Mouse (Mus musculus) ovary, postnatal 14 days (tissue): Measurements from ENCODE around the gene Siah3.
"Not testable (repeated sequence)": the region's sequence is repeated elsewhere in the genome, so short reads cannot be mapped to it uniquely, and the experiment has no call there.

Experiments
- DNase-seq: peaks from one replicate; pipeline ENCODE4 v3.0.0; 2022; ENCODE audit warnings: low spot score

Siah3 gene

DNA sequence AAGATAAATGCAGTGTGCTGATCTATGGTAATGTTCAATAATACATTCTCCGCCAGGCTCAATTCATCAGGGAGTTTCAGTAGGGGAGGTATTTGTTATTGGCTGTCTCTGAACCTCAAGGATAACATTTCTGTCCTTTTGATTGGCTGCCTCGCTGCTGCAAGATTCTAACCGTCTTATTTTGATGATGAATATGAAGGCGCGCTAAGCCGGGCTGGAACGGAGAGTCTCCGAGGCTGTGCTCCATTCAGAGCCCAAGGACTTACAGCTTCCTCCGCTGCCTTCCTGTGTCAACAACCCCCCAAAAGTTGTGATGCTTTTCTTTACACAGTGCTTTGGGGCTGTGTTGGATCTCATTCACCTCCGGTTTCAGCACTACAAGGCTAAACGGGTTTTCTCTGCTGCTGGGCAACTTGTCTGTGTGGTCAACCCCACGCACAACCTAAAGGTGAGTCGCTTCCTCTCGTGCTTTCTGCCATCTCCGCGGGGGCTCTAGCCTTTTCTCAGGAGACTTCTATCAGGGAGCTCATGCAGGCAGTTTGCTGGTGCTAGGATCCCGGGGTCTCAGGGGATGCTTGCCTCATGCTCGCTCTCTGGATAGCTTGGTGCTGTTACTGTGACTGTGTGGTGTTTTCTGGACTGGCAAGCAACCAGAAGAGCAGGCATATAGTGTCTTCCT, at the start of gene Siah3:
Gene Siah3, plus strand, starts transcription at position 240 of the 679 bp plus-strand sequence.
- DNase-seq: no peak

DNA sequence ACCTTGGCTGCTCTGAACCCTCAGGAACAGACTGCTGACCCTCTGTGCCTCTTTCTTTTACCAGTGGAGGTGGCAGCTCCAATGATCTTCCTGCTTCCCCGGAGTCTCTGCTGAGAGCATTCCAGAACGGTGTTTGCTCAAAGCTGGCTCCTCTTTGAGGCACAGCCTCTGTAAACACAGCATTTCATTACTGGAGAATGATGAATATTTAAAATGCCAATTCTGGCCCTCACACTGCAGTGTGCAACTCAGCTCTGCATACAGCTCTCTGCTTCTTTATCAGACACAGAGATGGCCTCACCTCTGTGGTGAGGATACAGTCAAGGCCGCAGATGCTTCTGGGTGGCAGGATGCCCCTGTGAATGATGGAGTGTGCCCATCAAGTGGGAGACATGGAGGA, 46.0 kb upstream of the Siah3 start:
- no peak for DNase-seq

DNA sequence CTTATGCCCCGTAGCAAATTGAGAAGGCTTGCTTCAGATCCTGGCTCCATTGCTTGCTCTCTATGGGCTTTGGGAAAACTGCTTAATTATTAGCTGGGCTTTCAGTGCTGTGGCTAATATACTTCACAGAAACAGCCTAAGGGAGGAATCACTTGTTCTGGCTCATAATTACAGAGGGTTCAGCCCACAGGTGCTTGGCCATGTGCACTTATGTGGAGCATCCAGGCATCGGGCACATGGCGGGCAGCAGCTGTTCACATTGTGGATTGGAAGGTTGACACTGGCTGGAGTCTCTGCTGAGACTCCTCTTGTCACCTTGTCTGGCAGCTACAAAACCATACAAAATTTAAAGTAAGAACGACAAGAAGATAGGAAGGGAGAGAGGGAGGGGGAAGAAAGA, 45.4 kb upstream of the Siah3 start:
- DNase-seq: no peak

DNA sequence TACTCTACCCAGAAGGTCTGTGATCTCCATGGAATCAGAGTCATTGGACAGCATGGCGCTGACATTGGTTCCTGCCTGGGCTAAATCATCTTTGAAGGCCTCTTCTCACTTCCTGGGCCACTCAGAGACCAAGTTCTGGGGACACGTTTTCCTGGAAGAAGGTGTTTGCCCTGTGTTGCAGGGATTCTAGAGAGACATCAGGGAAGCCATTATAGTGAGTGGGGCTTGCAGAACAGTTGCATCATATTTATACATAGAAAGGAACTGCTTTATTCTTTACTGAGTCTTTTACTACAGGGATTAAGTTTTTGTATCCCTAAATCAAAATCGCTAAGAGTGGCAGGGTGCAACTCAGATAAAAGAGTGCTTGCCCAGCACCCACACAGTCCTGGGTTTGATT, 37.1 kb upstream of the Siah3 start:
- no peak for DNase-seq

DNA sequence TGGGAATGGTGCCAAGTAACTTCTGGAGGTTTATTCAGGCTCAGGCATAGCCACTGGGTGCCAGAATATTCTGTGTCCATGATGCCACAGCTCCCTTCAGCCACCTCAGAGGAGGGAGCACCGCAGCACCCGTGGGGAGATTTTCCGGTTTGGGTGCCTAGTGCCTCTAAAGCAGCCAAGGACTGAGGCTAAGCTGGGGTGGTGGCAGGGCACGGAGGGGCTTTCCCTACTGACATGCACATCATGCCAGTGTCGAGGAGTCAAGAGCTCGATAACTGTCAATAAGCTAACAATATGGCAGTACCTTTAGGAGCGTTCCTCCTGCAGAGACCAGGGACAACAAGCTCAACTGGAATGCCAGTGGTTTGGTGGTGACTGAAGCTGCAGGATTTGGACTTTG, 35.9 kb upstream of the Siah3 start:
- DNase-seq: no peak

DNA sequence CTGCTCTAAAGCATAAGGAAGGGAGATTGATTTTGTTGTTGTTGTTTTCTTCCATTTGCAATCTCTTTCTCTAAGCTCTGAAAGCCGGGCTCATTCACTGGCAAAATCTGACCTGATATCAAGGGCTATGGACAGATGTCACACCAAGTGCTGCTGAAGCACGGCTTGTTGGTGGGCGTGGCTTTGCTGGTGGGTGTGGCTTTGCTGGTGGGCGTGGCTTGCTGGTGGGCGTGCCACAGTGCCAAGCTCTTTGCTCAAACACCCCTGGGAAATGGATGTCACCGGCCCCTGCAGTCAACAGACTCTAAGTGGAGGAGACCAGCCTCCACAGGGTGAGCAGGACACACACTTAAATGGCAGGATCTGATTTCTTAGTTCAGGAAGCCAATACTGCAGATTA, 35.0 kb upstream of the Siah3 start:
- no peak for DNase-seq

DNA sequence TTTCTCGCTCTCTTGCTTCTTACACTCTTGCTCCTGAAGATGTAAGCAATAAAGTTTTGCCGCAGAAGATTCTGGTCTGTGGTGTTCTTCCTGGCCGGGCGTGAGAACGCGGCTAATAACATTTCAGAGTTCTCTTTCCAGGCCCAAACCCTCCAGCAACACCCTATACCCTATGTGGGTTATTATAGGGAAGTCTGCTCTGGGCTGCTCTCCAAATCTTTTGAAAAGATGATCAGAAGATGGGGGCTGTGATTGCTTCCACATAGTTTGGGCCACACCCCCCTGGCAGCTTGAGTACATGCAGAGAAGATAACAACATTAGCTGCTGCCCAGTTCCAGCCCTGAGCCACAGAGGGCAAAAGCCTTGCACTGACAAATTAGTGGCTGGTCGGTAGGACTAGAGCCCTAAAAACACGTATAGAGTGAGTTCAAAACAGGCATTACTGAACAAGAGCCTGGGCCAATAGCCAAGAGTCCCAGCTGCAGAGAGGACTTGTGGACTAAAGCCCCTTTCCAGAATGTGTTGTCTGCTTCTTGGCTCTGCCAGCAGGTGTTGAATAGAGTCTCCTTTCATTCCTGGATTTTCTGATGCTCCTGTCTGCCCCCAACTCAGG, 24.5 kb upstream of the Siah3 start:
- no peak for DNase-seq

DNA sequence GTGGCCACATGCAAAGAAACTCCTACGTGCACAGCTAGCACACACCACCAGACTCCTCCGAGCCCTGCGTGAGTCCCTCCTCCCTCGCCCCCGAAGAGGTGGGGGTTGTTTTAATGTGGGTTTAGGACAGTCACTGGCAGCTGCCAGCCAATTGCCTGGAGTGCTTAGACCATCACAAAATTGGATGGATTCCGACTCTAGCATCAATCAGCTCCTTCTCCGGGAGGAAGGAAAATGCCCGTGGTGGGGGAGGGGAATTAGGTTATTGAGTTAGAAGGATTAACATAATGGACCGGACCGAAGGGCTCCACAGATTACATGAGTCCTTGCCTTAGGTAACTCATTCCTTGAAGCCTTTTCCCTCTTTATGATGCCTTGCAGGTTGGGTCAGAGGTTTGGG, 22.9 kb upstream of the Siah3 start:
- no peak for DNase-seq

DNA sequence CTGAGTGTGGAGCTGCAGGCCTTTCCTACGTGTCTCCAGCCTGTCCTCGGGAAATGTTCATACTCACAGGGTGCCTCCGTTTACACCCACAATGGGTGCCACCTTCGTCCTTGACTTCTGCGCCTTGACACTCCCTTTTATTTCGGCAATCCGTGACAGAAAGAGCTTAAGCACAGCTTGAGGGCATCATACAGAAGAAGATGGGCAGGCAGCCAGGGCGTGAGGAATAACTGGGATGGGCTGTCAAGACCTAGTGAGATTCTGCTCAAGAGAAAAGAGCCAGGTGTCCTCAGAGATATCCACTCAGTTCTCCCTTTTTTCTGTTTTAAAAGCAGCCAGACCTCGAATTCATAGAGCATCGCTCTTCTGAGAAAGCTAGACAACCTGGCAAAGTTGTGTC, 21.2 kb upstream of the Siah3 start:
- no peak for DNase-seq

DNA sequence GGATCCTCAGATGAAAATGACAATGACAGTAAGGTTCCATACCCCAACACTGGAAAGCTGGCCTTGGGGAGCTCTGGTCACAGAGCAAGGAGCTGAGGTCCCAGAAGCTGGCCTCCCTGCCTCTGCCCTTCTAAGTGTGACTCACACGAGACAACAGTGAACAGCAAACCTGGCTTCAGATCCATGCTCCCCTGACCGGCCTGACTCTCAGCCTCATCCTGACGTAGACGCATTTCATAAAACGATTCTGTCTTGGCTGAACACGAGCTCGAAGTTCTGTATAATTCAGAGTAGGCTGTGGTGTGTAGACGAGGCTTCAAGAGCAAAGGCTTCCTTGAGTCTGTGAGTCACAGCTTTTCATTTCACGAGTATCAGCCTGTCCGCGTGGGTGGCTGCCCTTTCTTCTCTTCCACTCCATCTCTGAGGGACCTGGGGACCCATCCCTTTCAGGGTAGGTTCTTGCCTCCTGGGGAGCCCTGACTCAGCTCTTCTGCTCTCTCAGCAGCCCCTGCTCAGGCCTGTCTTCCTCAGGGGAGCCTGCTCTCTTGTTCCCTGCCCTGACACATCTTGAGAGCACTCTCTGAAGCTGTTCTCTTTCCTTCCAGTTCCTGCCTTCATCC, 11.2 kb upstream of the Siah3 start:
- DNase-seq: no peak

DNA sequence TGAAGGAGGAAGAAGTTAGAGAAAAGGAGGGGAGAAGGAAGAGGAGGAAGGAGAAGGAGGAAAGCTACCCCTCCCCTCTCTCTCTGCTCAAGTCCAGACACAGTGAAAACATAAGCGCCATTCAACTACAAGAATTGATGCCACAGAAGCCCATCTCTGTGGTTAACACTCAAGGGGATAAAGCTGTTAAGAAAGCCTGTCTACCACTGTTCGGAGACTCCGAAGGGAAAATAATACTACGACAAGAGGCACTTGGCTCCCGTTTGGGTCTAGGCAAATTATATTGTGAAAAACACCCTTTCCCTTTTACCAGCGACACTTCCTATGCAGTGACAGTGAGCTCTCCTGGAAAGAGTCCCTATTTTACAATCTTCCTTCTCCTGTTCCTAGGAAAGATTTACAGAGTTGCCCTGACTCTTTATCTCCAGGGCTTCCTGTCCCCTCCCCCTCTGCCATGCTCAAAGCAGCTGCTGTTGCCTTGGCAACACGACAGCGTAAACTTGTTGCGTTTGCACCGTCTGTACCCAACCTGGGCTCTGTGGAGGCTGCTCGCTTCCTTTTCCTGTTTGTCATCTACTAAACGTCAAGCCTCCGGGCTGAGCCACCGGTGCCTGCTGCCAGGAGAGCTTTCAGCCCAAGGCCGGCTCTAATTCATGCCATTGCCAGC, 10.4 kb upstream of the Siah3 start:
- DNase-seq: no peak

DNA sequence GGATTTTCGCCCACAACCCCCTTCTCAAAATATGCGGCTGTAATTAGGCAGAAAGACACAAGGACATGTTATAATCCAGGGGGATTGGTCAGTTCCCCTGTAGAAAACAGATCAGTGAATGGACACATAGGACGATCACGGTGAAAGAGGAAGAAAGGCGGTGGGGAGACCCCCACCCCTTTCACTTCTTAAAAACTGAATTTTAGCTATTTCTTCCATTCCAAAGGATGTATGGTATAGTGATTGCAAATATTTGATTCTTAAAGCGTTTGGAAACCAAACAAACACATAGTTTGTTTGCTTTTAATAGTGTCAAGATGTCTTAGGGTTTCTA, 9.9 kb upstream of the Siah3 start:
- DNase-seq: no peak

DNA sequence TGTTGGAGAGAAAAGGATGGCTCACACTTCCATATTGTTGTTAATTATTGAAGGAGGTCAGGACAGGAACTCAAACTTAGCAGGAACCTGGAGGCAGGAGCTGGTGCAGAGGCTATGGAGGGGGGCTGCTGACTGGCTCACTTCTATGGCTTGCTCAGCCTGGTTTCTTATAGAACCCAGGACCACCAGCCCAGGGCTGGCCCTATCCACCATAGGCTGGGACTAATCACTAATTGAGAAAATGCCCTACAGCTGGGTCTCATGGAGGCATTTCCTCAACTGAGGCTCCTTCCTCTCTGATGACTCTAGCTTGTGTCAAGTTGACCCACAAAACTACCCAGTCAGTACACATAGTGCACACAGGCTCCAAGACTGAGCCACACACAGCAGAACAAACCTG, 9.5 kb upstream of the Siah3 start:
- not testable (repeated sequence) for DNase-seq

DNA sequence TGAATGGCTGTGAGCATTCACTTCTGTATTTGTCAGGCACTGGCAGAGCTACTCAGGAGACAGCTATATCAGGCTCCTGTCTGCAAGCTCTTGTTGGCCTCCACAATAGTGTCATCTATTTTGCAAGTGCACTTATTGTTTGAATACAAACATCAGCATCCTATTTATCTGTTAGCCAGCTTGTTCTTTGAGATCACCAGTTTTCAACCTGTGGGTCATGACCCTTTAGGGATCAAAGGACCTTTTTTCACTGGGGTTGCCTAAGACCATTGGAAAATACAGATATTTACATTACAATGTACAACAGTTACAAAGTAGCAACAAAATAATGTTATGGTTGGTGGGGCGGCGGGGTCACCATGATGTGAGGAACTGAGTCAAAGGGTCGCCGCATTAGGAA, 1.9 kb upstream of the Siah3 start:
- no peak for DNase-seq

DNA sequence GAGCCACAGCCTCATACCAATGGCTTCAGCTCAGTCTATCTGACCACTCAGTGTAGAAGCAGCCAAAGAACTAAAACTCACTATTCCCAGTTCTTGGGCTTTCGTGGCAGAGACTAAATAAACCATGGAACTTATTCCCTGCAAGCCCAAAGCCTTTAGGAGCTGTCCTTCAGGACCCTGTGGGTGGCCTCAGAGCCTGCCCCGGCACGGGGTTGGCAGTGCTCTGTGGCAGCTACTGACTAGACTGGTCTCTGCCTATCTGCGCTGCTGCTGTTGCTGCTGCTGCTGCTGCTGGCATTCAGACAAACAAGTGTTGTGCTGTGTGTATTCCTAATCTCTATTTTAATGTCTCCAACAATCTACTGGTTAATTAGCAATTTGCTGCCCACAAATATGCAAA, 1.1 kb upstream of the Siah3 start:
- DNase-seq: no peak

DNA sequence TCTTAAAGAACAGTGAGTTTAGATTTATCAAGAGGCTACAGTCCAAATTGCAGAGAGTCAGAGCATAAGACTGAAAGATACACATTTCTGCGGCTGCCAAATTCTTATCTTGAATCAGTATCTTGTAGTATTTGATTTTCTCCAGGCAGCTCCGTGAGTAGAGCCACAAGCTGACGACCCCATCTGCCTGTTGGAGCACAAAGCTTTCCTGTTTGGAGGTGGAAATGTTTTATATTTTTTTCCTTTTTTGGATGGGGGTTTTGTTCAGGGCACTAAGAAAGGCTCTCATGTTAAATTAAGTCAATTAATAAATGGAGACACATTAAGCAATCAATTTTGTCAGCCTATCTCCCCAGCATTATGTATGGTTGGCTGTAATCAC, 430 bp upstream of the Siah3 start:
- no peak for DNase-seq

DNA sequence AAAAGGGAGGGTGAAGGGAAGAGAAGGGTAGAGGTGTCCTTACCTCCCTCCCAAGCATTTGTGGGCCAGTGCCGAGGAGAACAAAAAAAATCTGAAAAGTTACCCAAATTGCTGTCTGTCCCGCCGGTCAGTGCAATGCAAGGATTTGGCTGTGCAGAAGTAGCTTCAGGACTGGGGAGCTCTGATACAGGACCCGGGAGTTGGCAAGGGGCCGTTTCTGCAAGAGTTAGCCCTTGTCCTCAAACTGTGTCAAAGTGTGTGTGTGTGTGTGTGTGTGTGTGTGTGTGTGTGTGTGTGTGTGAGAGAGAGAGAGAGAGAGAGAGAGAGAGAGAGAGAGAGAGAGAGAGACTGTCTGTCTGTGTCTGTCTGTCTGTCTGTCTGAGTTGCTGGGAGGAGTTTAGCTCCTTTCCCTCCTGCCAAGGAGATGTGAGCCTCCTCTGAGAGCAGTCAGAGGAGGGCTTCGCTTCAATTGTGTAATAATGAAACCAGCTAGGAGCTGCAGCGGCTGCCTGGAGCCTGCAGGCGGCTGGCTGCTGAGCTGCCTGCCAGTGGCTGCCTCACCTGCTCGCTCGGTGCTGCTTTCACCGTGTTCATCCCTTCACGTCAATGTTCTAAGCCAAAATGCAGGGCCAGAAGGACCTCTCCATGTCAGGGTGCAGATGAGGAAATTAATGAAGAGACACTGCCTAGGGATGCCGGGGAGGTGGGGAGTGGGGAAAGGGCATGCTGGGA, 873 bp downstream of the Siah3 start:
- DNase-seq: no peak

DNA sequence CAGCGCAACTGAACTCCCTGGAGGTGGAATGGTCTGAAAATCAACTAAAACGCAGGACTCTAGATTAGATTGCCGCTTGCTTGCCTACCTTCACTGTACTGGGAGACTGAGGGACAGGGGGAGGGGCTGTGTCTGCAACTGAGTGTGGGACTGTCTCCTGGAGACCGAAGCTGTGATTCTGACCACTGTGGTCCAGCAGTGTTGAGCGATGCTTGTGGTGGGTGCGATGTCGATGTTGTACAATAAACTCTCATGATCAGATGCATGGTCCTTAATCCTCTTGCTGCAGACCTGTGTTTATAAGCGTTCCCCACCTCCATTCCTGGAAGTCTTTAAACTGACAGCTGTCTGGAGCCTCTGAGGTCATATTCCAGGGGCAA, 1.4 kb downstream of the Siah3 start:
- DNase-seq: no peak

DNA sequence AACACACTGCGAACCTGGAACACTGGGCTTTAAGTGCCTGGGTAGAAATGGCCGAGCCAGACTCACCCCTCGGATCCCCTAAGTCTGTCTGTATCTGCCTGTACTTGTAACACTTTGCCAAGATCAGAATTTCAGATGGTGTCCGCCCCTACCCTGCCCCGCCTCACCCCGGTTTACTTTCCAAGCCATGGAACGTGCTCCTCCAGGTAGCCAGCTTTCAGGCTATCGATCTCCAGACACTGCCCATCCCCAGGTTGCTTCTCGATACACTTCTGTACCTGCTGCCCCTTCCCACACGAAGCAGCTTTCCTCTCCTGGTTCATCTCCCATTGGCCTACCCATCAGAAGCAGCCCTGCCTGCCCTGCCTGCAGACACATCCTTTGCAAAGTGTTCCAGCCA, 3.6 kb downstream of the Siah3 start:
- no peak for DNase-seq

DNA sequence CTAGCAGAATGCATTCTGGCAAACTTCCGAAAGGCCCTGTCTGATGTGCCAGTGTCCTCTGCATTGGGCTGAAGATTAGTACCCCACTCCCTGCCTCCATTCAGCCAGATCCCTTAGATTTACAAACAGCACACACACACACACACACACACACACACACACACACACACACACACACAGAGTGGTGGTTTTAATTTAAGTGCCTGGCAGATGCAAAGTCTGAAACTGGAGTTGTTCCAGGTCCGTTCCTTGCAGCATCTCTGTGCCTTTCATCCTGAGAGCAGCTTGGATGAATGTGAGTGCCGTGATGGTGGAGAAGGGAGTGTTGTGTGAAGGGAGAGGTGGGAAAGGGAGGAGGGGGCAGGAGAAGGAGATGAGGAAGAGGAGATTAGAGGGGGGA, 4.2 kb downstream of the Siah3 start:
- no peak for DNase-seq

DNA sequence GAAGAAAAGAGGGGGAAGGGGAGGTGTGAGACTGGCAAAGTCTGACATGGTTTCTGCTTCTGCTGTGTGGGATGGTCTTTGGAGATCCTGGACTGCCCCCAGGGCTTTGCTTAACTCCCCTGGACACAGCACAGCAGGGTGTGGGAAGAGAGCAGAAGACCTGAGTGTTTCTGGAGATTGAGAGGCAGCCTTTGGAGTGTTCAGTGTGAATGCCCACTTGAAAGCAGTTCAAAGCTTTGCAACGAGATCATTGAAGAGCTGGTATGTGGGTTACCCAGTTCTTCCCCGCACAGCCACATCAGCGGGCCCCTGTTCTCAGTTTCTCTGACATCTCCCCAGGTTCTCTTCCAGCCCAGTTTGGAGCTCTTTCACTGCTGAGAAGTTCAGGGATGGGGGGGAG, 4.7 kb downstream of the Siah3 start:
- no peak for DNase-seq

DNA sequence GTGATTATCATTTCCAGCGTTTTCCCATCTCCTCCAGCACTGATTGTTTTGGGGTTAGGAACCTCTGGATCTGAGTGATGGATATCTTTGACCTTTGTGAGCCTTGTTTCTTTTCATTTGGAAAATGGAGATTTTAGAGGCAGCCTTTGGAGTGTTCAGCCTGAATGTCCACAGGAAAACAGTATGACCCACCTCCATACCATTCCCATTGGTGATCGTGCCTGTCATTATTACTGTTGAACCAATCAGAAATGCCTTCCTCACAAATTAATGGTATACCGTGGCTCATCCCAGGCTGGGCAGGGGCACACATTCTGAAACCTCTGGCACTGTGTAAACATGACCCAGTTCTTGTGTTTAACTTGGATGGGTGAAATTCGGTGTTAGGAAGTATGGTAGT, 6.0 kb downstream of the Siah3 start:
- DNase-seq: no peak

DNA sequence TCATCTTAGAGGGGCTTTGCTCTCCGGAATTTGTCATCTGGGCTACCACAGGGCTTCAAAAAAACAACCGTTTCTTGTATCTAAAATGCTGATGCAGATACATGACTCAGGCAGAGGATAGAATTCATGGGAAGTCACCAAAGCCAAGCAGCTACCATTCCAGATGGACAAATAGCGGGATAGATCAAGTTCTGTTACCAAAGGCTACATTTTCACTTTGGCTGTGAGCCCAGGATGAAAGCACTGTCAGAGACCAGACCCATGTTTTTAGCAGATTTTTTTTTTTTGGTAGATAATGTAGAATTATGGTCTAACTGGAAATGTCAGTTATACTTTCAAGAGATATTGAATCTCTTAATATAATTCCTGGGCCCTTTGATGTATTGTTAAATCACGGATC, 7.4 kb downstream of the Siah3 start:
- DNase-seq: no peak
